Mouse (Mus musculus) gastrocnemius, postnatal 10 days (tissue): ENCODE measurements at regions not wholly inside any gene's neighbourhood (a gene's known extent, or its start where the extent isn't known, plus 50 kb on each side); places are given as distances from the start of the nearest gene placed in this dataset.

Experiments used
- DNase-seq: peaks from one replicate; pipeline ENCODE4 v3.0.0; 2021; ENCODE audit warnings: mixed read lengths

- no peak for DNase-seq
These were observed 71.8 kb downstream of the Gm525 start for GRCm38 (mm10) chr11:89145281-89145945.

- no peak for DNase-seq
These were observed 69.0 kb downstream of the Gm525 start for GRCm38 (mm10) chr11:89142527-89143154.
